Mouse (Mus musculus): ENCODE results near the gene Zmat1. TPM values are rescaled to one million over a fixed set of nuclear protein-coding genes. Genes with fewer than 3 reads are reported as not detected.

Gene Zmat1
- total and polyA plus RNA-seq, 2 experiments from 2014 or later: 0.89 to 7.4 TPM

GRCm38 (mm10) chrX:134964546-134964945 is 44.5 kb downstream of the Zmat1 start, which contains the start of gene Nxf2:
Gene Nxf2, minus strand, starts transcription at chrX:134964754.
- H3K4me2 ChIP-seq (ENCODE audit: low read depth, low read length): peak within 1 kb of the TSS; percentile 45
- ATAC-seq: no peak
- no peak for DNase-seq (ENCODE audit: low spot score)
- TF ChIP-seq CTCF (IDR thresholded peaks at IDR 0.05; ENCODE audit: low read depth): no peak
- H3K4me1 ChIP-seq (ENCODE audit: insufficient read depth, low read length): no peaks in the 10 kb centered on the region
- 0 out of 2 replicates have a peak within 1 kb of the TSS, but pooled peaks have one; percentile 24 for H3K9ac ChIP-seq (replicated peaks; ENCODE audit: low read length)
- H3K9me3 ChIP-seq (ENCODE audit: low read length): no peaks in the 10 kb centered on the region
- no peak within 1 kb of the TSS for H3K27ac ChIP-seq
- peak within 1 kb of the TSS; percentile 23 for H3K4me3 ChIP-seq (ENCODE audit: low read length)
- 89% methylated on average over 19 of the region's 19 CpGs for WGBS
- H3K27me3 ChIP-seq (ENCODE audit: insufficient read depth, low read length): no peaks in the 10 kb centered on the region
- no peaks in the 10 kb centered on the region for H3K36me3 ChIP-seq (ENCODE audit: insufficient read depth, low read length)

- Histone ChIP-seq H3K27ac (no peak overlapping the region), H3K27me3 (ENCODE audit: insufficient read depth, low read length) (no peaks in the 10 kb centered on the region), H3K4me2 (ENCODE audit: low read depth, low read length) (peak overlapping the region; percentile 45), H3K4me3 (ENCODE audit: low read length) (peak overlapping the region; percentile 23), H3K4me1 (ENCODE audit: insufficient read depth, low read length) (no peaks in the 10 kb centered on the region), H3K9me3 (ENCODE audit: low read length) (no peaks in the 10 kb centered on the region), H3K9ac (replicated peaks; ENCODE audit: low read length) (0 out of 2 replicates have a peak overlapping the region, but pooled peaks have one; percentile 24), H3K36me3 (ENCODE audit: insufficient read depth, low read length) (no peaks in the 10 kb centered on the region)
- DNase-seq (ENCODE audit: low spot score): peak; percentile 81
- ATAC-seq: peak; percentile 93
- TF ChIP-seq CTCF (IDR thresholded peaks at IDR 0.05; ENCODE audit: low read depth): no peak
- WGBS: 53% methylated on average over 41 of the region's 53 CpGs
These were observed 45.5 kb downstream of the Zmat1 start for GRCm38 (mm10) chrX:134963305-134964094.

DNA sequence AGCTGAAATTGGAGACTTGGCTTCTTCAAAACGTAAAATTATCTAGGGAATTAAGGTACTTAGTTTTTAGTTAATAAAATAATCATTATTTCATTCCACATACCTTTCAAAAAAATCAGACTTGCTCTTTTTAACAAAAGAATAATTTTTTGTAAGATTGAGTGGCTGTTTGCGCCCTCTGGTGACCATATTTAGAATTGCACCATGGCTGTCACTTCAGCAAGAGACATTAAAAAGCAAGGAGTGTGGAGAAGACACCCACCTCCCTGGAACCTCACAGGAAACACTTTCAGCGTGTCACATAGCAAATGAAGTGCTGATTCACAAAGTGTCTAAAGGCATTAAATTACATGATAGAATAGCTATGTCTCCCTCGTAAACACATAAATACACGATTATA is 78.6 kb downstream of the Zmat1 start:
- DNase-seq (ENCODE audit: low spot score) (peak; percentile 57), ATAC-seq (no peak)
- no peak overlapping the region for H3K9ac ChIP-seq (replicated peaks; ENCODE audit: low read length)
- no peaks in the 10 kb centered on the region for H3K4me1 ChIP-seq (ENCODE audit: insufficient read depth, low read length)
- no peaks in the 10 kb centered on the region for H3K36me3 ChIP-seq (ENCODE audit: insufficient read depth, low read length)
- no peaks in the 10 kb centered on the region for H3K9me3 ChIP-seq (ENCODE audit: low read length)
- H3K4me3 ChIP-seq (ENCODE audit: low read length): no peak overlapping the region
- WGBS: 40% methylated on average over 5 of the region's 5 CpGs
- TF ChIP-seq CTCF (IDR thresholded peaks at IDR 0.05; ENCODE audit: low read depth): peak; percentile 77
- H3K4me2 ChIP-seq (ENCODE audit: low read depth, low read length): no peak overlapping the region
- no peak overlapping the region for H3K27ac ChIP-seq
- no peaks in the 10 kb centered on the region; the same call in 1 of the 2 replicates for H3K27me3 ChIP-seq (ENCODE audit: insufficient read depth, low read length)

GRCm38 (mm10) chrX:134929927-134930326 is 79.1 kb downstream of the Zmat1 start:
- 67% methylated on average over 5 of the region's 5 CpGs for WGBS
- H3K27me3 ChIP-seq (ENCODE audit: insufficient read depth, low read length): no peaks in the 10 kb centered on the region; the same call in 1 of the 2 replicates
- no peak overlapping the region for H3K4me2 ChIP-seq (ENCODE audit: low read depth, low read length)
- H3K9ac ChIP-seq (replicated peaks; ENCODE audit: low read length): no peak overlapping the region
- DNase-seq (ENCODE audit: low spot score) (no peak), ATAC-seq (no peak)
- no peaks in the 10 kb centered on the region for H3K9me3 ChIP-seq (ENCODE audit: low read length)
- H3K4me3 ChIP-seq (ENCODE audit: low read length): no peak overlapping the region
- no peaks in the 10 kb centered on the region for H3K4me1 ChIP-seq (ENCODE audit: insufficient read depth, low read length)
- H3K27ac ChIP-seq: no peak overlapping the region
- TF ChIP-seq CTCF (IDR thresholded peaks at IDR 0.05; ENCODE audit: low read depth): no peak
- H3K36me3 ChIP-seq (ENCODE audit: insufficient read depth, low read length): no peaks in the 10 kb centered on the region

DNA sequence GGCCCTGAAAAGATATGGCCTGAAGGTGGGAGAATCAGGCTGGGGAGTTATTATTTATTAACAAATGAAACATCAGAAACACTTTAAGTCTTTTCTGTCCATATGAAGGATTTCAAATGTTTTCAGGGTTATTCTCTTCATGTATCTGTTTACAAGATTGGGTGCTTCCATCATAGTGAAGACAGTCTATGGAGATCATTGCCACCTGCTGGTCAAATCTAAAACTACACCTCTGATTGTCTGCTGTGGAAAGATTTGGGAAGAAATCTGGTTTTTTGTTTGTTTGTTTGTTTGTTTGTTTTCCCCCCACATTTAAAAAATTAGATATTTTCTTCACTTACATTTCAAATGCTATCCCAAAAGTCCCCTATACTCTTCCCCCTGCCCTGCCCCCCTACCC is 84.0 kb downstream of the Zmat1 start:
- Histone ChIP-seq H3K27me3 (ENCODE audit: insufficient read depth, low read length) (no peaks in the 10 kb centered on the region), H3K9ac (replicated peaks; ENCODE audit: low read length) (no peak overlapping the region), H3K4me2 (ENCODE audit: low read depth, low read length) (no peak overlapping the region), H3K4me3 (ENCODE audit: low read length) (no peak overlapping the region), H3K27ac (no peak overlapping the region), H3K36me3 (ENCODE audit: insufficient read depth, low read length) (no peaks in the 10 kb centered on the region), H3K4me1 (ENCODE audit: insufficient read depth, low read length) (no peaks in the 10 kb centered on the region), H3K9me3 (ENCODE audit: low read length) (no peaks in the 10 kb centered on the region)
- peak; percentile 67 for TF ChIP-seq CTCF (IDR thresholded peaks at IDR 0.05; ENCODE audit: low read depth)
- DNase-seq (ENCODE audit: low spot score) (peak; percentile 74), ATAC-seq (no peak)

GRCm38 (mm10) chrX:134923675-134924424 is 85.2 kb downstream of the Zmat1 start:
- DNase-seq (ENCODE audit: low spot score) (peak; percentile 67), ATAC-seq (peak; percentile 59; the same call in 1 of the 2 replicates)
- WGBS: 48% methylated on average over 7 of the region's 7 CpGs
- no peaks in the 10 kb centered on the region for H3K9me3 ChIP-seq (ENCODE audit: low read length)
- no peak overlapping the region for H3K9ac ChIP-seq (replicated peaks; ENCODE audit: low read length)
- TF ChIP-seq CTCF (IDR thresholded peaks at IDR 0.05; ENCODE audit: low read depth): no peak
- H3K4me1 ChIP-seq (ENCODE audit: insufficient read depth, low read length): no peaks in the 10 kb centered on the region
- H3K27ac ChIP-seq: no peak overlapping the region
- no peak overlapping the region for H3K4me3 ChIP-seq (ENCODE audit: low read length)
- H3K4me2 ChIP-seq (ENCODE audit: low read depth, low read length): no peak overlapping the region
- H3K36me3 ChIP-seq (ENCODE audit: insufficient read depth, low read length): no peaks in the 10 kb centered on the region
- no peaks in the 10 kb centered on the region; the same call in 1 of the 2 replicates for H3K27me3 ChIP-seq (ENCODE audit: insufficient read depth, low read length)

Other genes with a start within 250 kb of the Zmat1 start
- 102 and 107 TPM in 2 replicates for gene Armcx2, start 200.0 kb downstream of the Zmat1 start, total RNA-seq (2014; rRNA removed)
- 74.6 and 77.7 TPM in 2 replicates for gene Armcx2, start 200.0 kb downstream of the Zmat1 start, polyA plus RNA-seq (2015; fragmentation: Nextera tagmentation; extraction: Ambion mirVana)
- gene Nxf2, start 44.5 kb downstream of the Zmat1 start, total RNA-seq (2014; rRNA removed): 0.42 TPM in 1 of 2 replicates, not detected in the other
- gene Nxf2, start 44.5 kb downstream of the Zmat1 start, polyA plus RNA-seq (2015; fragmentation: Nextera tagmentation; extraction: Ambion mirVana): 0.34 and 0.39 TPM in 2 replicates
- not detected in 2 replicates for gene Gm15023, start 168.4 kb upstream of the Zmat1 start, total RNA-seq (2014; rRNA removed)
- not detected in 2 replicates for gene Gm15023, start 168.4 kb upstream of the Zmat1 start, polyA plus RNA-seq (2015; fragmentation: Nextera tagmentation; extraction: Ambion mirVana)
- 7.0 and 8.8 TPM in 2 replicates for gene Tceal6, start 201.5 kb upstream of the Zmat1 start, total RNA-seq (2014; rRNA removed)
- gene Tceal6, start 201.5 kb upstream of the Zmat1 start, polyA plus RNA-seq (2015; fragmentation: Nextera tagmentation; extraction: Ambion mirVana): 51.2 and 53.4 TPM in 2 replicates